Mouse (Mus musculus): ENCODE results near the gene Rfc1.
"Not testable (repeated sequence)": the region's sequence is repeated elsewhere in the genome, so short reads cannot be mapped to it uniquely, and the experiment has no call there.

Rfc1 gene

DNA sequence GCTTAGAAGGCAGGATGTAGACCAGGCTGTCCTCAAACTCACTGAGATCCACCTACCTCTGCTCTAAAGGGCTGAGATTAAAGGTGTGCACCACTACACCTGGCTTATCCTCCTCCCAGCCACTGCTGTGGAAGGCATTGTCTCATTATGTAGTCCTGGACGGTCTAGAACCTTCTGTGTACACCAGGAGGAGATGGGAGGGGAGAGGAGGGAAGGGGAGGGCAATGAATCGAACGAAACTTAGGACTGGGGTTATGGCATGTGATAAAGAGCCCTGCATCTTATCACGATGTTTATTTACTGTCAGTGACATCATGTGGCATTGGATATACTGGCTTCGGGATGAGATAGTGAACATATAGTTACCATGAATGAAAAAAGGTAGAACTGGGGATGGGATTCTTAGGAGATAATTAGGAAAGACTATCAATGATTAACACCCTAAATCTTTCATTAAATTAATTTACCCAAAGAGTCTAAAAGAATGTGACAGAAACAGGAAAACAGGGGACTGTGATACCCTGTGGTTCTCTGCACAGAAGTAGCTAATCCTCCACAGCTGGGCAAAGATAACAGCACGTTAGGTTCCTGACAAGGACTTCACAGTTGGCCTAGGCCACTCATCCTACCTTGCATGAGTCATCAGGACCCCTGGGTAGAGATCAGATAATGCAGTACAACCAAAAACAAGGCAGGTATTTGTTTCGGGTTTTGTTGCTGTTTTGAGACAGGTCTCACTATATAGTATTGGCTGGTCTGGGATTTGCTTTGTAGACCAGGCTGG lies 37.1 kb downstream of the Rfc1 start:
- DNase-seq: no peak

DNA sequence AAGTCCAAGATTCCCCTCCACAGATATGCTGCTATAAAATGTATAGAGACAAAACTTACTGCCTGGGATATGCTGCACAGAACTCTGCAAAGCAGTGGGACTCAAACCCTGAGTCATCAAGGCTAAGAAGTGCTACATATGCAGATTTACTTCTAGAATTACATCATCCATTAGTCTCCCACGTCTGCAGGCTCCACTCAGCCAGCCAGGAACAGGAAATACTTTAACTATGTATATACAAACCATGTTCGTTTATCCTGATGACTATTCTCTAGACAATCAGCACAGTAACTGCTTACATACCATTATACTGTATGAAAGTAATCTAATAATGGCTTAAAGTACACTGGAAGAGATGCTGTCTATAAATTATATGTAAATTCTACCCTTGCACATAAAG lies 41.2 kb downstream of the Rfc1 start:
- no peak for DNase-seq

DNA sequence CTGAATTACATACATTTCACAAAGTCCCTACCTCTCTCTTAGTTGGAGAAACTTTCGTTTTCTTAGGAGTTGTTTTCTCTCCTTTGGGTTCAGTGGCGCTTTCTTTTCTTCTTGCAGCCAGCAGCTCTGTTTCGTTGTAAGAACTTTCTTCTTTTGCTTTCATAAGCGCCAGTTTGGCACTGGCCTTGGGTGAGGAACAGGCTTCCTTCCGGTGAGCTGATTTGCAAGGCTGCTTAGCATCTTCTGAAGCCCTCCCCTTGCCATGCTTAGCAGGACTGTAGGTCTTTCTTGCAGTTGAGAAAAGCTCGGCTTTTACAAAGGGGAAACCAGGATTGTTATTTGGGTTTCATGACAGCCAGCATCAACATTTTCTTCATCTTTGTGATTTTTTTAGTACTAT lies 41.8 kb downstream of the Rfc1 start:
- DNase-seq: no peak

DNA sequence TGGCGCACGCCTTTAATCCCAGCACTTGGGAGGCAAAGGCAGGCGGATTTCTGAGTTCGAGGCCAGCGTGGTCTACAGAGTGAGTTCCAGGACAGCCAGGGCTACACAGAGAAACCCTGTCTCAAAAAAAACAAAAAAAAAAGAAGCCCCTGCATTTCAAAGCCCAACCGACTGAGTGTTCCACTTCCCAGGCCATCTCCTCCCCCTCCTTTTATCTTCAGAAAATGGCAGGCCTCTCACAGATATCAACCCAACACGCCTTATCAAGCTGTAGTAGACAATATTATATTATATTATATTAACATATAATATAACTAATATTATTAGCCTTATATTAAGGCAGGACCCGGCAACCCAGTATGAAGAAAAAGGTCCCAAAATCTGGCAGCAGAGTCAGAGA lies 46.5 kb downstream of the Rfc1 start:
- not testable (repeated sequence) for DNase-seq

DNA sequence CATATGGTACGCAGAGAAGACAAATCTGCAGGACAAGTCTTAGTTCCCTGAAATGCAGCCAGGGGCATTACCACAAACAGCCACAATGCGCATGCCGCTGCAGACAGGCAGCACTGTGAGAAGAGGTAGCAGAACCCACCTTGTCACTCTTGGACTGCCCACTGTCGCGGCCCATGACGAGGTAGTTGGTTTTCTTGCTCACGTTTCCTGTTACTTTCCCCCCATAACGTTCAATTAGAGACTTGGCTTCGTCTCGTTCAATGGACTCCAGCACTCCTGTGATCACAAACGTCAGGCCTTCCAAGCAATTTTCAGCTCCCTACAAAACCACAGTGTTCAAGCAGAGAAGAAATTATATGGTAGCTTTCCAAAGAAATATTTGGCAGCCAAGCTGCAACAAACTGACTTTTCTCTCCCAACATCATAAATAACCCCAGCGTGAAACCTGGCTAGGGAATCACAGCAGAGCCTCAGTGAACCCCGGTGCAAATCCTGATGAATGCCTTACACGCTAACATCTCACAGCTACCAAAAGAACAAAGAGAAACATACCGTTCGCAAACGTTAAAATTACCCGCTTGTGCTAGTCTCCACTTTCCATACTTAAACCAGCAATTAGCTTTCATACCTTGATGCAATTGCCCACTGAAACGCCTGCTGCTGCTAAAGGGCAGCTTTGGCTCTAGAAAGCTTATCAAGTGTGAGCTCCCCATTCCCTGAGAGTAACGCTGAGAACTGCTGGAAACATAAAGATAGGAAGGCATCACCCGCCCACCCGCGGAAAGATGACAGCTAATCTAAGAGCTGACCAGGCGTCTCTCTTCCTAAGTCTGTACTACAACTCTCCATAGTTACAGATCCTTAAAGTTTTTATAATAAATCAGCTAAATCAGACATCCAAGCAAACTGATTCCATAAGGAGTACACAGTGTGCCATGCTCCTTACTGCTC lies 47.4 kb downstream of the Rfc1 start:
- no peak for DNase-seq

DNA sequence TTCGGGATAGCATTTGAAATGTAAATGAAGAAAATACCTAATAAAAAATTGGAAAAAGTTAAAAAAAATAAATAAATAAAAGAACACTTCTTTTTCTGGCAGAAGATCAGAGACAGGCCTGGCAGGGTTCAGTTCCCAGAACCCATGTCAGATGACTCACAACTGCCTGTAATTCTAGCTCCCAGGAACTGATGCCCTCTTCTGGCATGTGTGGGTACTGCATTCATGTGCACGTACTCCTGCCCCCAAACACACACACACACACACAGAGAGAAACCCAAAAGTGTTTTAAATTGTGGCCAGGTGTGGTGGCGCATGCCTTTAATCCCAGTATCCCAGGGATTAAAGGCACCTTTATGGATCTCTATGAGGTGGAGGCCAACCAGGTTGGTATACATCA lies 51.3 kb downstream of the Rfc1 start:
- peak; percentile 64 to 69 for DNase-seq

DNA sequence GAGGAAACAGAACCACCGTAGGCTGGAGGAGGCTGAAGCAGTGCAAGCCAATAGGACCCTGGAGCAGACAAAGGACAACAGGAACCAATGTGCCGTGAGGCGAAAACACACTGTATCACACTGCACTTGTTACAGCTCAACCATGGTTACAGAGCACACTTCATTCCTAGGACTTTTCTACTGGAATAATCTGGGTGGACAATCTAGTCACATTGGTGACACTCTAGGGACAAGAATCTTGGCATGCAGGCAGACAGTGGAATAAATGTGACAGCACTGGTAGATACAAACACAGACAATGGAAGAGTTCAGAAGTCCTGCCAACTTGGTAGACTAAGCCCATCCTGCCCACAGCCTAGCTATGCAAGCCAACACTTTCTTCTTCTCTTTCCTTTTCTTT lies 54.3 kb downstream of the Rfc1 start:
- DNase-seq: no peak

DNA sequence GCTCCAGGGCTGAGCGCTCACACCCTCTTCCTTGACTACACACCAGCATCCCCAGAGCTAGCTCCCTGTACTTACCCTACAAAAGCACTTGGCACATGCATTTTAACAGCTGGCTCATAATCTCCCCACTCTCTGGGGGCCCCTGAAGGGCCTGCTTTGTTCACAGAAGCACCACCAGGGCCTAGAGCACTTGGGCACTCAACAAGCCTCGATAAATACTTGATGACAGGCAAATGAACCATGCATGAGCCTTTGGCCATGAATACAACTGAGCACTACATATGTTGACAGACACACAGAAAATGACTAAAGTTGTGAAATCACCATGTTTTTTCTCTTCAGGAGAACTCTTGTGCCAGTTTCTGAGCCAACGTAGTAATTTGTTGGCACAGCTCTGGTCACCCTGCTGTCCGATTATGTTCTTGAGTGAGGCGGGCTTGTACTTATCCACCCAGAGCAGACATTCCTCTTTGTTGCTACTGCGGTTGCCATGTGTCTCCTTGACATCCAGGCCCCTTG lies 56.3 kb downstream of the Rfc1 start:
- no peak for DNase-seq

DNA sequence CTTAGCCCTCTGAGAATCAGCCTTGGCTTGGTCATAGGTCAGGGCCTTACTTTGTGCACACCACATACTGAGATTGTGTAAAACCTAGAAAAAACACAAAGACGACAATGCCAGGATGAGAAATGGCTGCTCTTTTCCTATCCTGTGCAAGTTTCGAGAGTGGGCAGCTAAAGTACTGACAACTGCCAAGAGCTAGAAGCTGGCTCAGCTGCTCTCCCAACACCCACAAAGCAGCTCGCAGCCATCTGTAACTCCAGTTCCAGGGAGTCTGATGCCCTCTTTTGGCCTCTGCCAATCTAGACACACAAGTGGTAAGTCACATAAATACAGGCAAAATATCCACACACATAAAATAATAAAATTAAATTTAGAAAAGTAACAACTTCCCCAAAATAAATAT lies 61.5 kb downstream of the Rfc1 start:
- no peak for DNase-seq

DNA sequence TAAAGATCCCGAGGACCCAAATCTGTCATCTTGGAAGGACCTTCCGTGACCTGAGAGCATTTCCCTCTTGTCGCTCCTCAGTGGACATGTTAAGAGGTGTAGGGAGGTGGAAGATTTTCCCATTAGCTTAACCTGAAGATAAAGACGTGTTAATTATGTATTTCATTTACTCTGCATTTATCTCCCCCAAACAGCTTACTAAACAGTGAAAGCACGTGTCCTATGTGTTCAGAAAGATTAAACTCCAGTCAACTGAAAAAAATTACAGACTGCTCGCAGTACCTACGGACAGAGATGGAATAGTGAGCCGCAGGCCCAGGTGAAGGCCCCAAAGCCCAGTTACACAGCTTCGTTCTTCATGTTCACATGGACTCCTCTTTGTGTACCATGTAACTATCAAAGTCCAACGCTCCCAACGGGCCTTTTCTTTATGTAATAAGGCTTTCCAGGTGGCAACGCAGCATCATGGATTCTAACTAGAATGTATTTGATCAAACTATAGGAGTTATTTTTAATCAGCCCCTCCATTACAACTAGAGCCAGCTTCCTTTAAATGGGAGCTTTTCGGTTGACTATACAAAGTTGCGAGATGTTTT lies 77.5 kb downstream of the Rfc1 start:
- DNase-seq: no peak

DNA sequence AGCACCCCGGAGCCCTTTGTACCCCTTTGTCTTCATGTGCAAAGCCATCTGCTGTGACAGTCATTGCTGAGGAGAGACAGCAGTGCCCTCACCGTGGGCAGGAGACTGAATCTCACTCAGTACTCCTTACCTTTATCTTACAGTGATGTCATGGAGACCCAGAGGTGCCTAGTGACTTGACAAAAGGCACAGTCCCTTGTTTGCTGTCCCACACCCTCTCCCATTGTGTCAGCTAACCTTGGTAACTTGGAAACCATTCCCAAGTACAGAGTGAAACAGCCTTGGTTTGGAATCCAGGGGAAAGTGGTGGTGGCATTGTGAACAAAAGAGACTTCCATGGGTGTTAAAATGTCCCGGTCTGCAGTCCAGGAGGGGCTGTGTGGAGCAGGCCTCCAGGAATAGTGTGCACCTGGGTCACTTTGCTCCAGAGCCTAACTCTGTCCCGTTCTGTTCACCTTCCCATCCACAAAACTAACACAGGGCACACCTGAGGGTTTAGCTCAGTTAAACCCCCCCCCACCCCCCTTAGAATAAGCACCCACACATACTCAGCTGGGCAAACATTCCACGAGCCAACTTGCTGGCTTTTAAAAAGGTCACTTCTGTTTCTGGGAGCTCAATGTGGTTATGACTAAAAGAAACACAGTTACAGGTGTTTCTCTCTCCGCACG lies 85.2 kb downstream of the Rfc1 start:
- no peak for DNase-seq

DNA sequence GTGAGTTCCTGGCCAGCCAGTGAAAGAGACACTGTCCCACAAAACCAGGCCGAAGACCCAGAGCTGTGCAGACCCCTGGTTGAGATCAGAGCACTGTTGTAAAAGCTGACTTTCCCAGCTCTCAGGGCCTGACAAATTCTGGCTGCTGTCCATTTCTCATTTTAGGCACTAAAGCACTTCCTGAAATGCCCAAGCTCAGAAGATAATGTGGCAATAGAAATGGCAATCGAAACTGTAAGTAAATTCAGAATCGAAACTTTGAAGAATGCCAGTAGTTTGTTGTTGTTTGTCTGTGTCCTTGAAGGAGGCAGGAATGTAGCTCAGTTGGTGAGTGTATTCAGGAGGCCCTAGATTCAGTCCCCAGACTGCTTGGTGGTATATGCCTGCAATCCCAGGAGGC lies 88.2 kb downstream of the Rfc1 start:
- DNase-seq: no peak

DNA sequence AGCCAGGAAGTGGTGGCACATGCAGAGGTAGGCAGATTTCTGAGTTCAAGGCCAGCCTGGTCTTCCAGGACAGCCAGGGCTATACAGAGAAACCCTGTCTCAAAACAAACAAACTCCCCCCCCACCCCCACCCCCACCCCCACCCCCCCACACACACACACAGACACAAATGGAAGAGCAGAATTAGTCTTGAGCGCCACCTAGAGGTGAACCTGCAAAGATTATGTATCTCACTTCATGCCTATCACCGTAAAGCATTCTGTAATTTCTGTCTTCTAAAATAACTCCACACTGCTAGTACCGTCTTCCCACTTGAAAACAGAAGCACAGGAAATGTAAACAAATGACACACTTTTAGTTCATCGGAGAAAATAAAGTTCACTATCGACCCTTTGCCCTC lies 92.7 kb downstream of the Rfc1 start:
- DNase-seq: peak; percentile 47 to 50

DNA sequence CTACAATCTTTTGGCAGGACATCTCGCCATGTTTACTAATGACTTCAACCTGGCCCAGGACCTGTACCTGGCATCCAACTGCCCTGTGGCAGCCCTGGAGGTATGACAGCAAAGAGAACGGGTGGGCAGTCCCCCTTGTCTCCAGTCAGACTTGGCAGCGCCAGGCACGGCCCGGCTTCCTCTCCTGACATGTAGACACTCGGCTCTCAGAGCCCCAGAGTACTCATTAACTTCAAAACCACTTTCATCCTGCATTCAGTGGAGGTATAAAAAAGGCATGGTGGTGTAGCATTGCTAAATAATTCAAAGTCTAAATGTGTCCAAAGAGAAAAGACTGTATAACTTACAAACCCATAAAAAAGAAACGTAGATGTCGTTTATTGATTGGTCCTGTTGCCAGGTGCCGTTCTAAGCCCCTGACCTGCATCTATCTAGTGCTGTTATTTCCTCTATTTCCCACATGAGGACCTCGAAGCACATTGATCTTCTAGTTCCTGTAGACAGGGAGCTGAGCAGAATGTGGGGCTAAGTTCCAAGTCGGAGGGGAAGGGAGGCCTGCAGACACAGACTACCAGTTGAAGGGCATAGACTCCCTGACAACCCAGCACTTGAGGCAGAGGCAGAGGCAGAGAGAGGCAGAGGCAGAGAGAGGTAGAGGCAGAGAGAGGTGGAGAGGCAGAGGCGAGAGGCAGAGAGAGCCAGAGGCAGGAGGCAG lies 104.0 kb downstream of the Rfc1 start:
- DNase-seq: no peak

DNA sequence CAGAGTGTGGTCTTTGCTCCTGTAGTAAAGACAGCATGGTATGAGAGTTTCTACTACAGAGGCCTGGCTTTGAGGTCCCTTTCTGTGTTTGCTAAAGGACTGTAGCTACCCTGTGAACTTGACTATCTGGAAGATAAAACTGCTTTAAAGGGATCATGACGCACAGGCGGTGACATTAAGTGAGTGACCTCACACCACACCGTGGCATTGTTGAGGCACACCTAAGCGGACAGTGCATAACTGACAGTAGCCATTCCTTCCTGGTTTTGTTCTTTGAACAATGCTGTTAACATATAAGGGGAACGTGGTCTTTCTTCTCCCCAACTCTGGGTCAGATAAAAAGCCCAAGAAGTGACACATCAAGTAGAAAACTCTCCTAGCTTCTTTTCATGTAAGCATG lies 111.4 kb downstream of the Rfc1 start:
- DNase-seq: no peak

DNA sequence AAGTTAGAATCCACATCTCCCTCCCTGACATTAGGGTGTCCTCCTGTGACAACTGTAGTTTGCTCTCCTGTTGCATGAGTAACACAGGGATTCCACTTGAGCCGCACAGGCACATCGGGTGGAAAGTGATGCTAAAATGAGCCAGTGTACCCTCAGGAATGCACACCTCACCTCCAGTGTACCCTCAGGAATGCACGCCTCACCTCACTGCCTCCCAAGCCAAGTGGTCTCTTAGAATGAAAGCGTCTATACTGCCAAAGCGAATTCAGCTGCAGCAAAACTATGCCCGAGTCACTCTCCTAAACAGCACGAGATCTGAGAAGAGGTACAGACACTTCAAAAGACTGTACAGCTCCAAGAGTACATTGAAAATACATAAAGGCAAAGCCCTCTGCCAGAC lies 114.4 kb downstream of the Rfc1 start:
- DNase-seq: no peak

DNA sequence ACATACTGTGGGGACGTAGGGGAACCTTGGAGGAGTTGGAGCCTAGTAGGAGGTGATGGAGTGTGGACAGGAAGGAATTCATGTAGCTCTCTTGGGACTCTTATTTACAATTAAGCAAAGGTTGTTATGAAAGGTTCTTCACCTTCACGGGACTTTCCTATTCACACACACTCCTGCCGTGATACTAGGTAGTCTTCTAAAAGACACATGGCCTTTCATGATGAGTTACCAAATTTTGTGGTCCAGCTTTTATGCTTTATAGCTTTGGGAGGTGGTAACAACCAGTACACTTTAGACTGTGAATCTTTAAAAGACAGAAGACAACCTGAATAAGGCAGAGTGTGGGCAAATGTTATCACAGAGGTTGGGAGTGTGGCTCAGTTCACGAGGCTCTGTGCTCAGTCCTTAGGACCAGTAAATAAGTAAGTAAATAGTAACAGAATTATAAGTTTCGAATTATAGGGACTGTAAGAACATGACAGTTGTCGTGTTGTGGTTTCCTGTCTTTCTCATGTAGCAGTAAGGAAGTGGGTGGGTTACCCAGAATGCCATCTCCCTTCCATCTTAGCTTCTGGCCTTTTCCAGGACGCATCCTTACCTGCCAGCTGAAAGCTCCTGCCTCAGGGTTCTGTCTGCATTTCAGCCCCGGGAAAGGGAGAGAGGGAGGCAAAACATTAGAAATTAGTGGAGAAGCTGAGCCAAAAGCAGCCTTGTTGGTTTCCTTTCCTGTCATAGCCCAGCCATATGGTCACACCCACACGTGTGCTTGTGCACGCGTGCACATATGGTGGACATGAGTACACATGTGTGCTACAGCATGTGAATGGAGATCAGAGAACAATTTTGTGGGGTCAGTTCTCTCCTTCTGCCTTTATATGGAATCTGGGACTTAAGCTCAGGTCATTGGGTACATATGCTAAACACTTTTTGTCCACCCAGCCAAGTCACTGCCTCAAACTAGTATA lies 117.9 kb downstream of the Rfc1 start:
- DNase-seq: no peak

DNA sequence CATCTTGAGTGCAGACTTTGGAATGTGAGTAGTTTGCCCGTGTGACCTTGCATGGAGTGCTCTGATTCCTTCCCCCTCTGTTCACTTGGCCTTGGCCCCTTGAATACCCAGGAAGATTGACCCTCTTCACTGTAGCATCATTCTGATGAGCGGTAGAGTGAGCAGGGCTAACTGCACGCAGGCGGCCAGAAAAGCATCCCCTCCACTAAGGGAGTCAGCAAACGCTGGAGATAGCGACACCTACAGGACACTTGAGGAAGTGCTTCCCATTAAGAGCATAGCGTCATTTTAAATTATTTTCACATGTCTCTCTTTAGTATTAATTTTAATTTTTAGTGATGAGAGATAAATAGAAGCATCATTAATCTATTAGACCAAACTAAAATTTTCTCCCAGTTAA lies 122.1 kb downstream of the Rfc1 start:
- DNase-seq: peak; percentile 59 to 61
